Mouse (Mus musculus): ENCODE data around the gene Tubgcp2.

- TF ChIP-seq CTCF (IDR thresholded peaks at IDR 0.05; ENCODE audit: extremely low read depth, insufficient read depth, low read length) (no peak), POLR2A (IDR thresholded peaks at IDR 0.05; ENCODE audit: extremely low read depth, insufficient read depth, low read length) (no peak)
Observed at GRCm38 (mm10) chr7:139979011-139979719, 57.3 kb downstream of the Tubgcp2 start.

Data from cortical plate, adult 2 months (tissue).